Mouse (Mus musculus) olfactory bulb, adult 2 months (tissue): ENCODE results near the gene Rnf111. TPM values are rescaled to one million over a fixed set of nuclear protein-coding genes. Genes with fewer than 3 reads are reported as not detected.

ENCODE experiments used
- H3K27ac ChIP-seq: fragments of 200-500 bp; 2 replicates; pipeline ENCODE4 v1.5.1; 2012; ENCODE audit warnings: low read depth, low read length; ENCODE audit not compliant: insufficient read depth
- H3K4me1 ChIP-seq: fragments of 200-500 bp; 2 replicates; pipeline ENCODE4 v1.6.1; 2012; ENCODE audit warnings: low read length; ENCODE audit not compliant: control insufficient read depth, insufficient read depth
- H3K4me3 ChIP-seq: fragments of 200-500 bp; 2 replicates; pipeline ENCODE4 v1.5.1; 2012; ENCODE audit warnings: mild to moderate bottlenecking, low read depth, low read length, moderate library complexity; ENCODE audit not compliant: insufficient read depth
- CTCF ChIP-seq: fragments of 200-500 bp; IDR thresholded peaks from 2 replicates; pipeline ENCODE4 v1.5.1; 2012; ENCODE audit warnings: low read depth, mild to moderate bottlenecking, low read length, moderate library complexity; ENCODE audit not compliant: insufficient read depth
- POLR2A ChIP-seq: fragments of 200-500 bp; IDR thresholded peaks from 2 replicates; pipeline ENCODE4 v1.6.1; 2012; ENCODE audit warnings: mild to moderate bottlenecking, low read depth, low read length, moderate library complexity; ENCODE audit not compliant: insufficient read depth
- WGBS: fragments of 180-500 bp; shearing (Covaris S2); methylation state at CpG from one replicate; pipeline ENCODE4 v1.1.7; 2018; 5-methylcytosine and 5-hydroxymethylcytosine counted together
- polyA plus RNA-seq: library from polyadenylated mRNA; stranded (reverse); fragments of >200 nt; gene quantifications from 2 replicates; pipeline ENCODE4 v1.2.4, GENCODE M21; 2012; ENCODE audit warnings: low replicate concordance; ENCODE audit not compliant: missing spikeins, insufficient read depth, insufficient read length

Rnf111 gene
- polyA plus RNA-seq, 1 experiment: not detected

DNA sequence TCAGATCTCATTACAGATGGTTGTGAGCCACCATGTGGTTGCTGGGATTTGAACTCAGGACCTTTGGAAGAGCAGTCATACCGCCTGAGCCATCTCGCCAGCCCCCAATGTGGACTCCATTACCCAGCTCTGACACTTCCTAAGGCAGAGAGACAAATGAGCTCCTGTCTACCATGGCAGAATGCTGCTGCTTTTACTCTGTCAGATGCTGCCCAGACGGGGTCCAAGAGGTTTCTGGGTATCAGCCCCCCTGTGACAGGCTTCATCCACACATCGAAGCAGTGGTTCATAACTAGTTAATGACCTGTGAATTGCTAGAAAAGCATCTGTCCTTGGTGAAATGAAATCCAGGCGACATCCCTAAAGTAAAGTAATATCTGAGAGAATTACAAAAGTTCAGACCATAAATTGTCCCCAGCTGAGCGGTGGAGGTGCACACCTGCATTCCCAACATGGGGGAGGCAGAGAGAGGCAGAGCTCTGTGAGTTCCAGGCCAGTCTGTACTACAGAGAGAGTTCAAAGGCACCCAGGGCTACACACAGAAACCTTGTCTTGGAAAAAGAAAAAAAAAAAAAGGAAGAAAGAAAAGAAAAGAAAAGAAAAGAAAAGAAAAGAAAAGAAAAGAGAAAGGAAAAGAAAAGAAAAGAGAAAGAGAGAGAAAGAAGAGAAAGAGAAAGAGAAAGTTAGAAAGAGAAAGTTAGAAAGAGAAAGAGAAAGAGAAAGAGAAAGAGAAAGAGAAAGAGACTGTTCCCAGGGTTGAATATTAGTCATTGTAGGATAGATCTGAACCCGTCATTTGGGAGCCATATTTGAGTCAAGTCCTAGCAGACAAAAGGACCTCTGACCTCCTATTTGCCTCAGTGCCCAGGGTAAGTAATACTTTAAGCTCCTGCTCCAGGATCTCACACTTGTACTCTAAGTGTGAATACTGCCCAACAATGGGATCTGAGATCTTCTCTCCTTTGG lies 123.7 kb downstream of the Rnf111 start:
- TF ChIP-seq POLR2A (no peak), CTCF (no peak)
- H3K27ac ChIP-seq: no peak overlapping the region

More for the DNA sequence above, 123.7 kb downstream of the Rnf111 start:
- WGBS: 91% methylated on average over 7 of the region's 7 CpGs
- Histone ChIP-seq H3K4me3 (no peak overlapping the region), H3K4me1 (no peaks in the 10 kb centered on the region)

Other genes starting within 250 kb of the Rnf111 start
- not detected in 2 replicates for gene Ccnb2, start 82.2 kb downstream of the Rnf111 start, polyA plus RNA-seq
- gene Sltm, start 39.0 kb upstream of the Rnf111 start, polyA plus RNA-seq: 142 and 201 TPM in 2 replicates
- not detected in 2 replicates for gene Gm10642, start 152.5 kb upstream of the Rnf111 start, polyA plus RNA-seq
- gene Mindy2, start 153.4 kb upstream of the Rnf111 start, polyA plus RNA-seq: not detected in 2 replicates
- gene Adam10, start 175.3 kb upstream of the Rnf111 start, polyA plus RNA-seq: not detected in 2 replicates